Mouse (Mus musculus): Measurements from ENCODE around the gene Acap2. TPM values are rescaled to one million over a fixed set of nuclear protein-coding genes. Genes with fewer than 3 reads are reported as not detected.

Gene Acap2
- polyA plus RNA-seq, 1 experiment = 39.0 TPM

GRCm38 (mm10) chr16:31233167-31233498 is 32.1 kb upstream of the Acap2 start:
- no peak overlapping the region for H3K9ac ChIP-seq (ENCODE audit: low read depth, poor library complexity, severe bottlenecking)
- H3K4me1 ChIP-seq (ENCODE audit: control insufficient read depth, insufficient read depth, low read length) = no peaks in the 10 kb centered on the region
- TF ChIP-seq POLR2A (IDR thresholded peaks at IDR 0.05; ENCODE audit: insufficient read depth, low read length) = no peak
- TF ChIP-seq EP300 (IDR thresholded peaks at IDR 0.05; ENCODE audit: insufficient read depth, low read depth, low read length) = no peak
- TF ChIP-seq CTCF (IDR thresholded peaks at IDR 0.05; ENCODE audit: low read depth, low read length) = no peak
- no peak overlapping the region for H3K4me3 ChIP-seq (ENCODE audit: low read depth, low read length)
- no peaks in the 10 kb centered on the region for H3K9me3 ChIP-seq (replicated peaks; ENCODE audit: control insufficient read depth, insufficient read depth, low read length, poor library complexity, severe bottlenecking)
- no peak overlapping the region for H3K27ac ChIP-seq (ENCODE audit: insufficient read depth, low read length)
- no peaks in the 10 kb centered on the region for H3K27me3 ChIP-seq (ENCODE audit: control insufficient read depth, insufficient read depth, low read length, poor library complexity, severe bottlenecking)
- H3K36me3 ChIP-seq (ENCODE audit: control insufficient read depth, insufficient read depth, low read length, poor library complexity, severe bottlenecking) = no peaks in the 10 kb centered on the region

DNA sequence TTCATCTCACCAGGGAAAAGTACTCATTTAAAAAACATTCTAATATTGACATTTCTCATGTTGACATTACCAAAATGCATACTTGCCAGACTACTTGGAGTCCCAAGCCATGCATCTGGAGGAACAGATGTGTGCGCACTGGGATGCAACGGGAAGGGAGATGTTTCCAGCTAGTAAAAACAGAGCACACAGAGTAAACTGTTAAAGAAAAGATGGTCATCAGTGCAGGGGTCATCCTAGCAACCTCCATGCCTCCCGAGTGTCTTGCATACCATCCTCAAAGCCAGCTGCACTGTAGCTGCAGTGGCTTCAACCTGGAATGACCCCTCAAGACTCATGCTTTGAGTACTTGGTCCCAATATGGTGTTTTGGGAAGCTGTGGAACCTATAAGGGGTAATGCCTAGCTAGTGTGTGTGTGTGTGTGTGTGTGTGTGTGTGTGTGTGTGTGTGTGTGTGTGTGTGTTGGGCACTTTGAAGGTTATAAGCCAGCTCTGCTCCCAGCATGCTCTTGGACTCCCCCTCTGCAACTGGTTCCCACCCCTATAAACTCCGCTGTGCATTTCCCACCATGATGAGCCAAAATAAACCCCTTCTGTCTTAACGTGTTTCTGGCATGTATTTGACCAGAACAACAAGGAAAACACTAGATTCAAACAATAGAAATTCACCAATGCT is 31.6 kb upstream of the Acap2 start:
- no peak overlapping the region for H3K4me3 ChIP-seq (ENCODE audit: low read depth, low read length)
- no peak overlapping the region for H3K9ac ChIP-seq (ENCODE audit: low read depth, poor library complexity, severe bottlenecking)
- no peaks in the 10 kb centered on the region for H3K27me3 ChIP-seq (ENCODE audit: control insufficient read depth, insufficient read depth, low read length, poor library complexity, severe bottlenecking)
- no peaks in the 10 kb centered on the region for H3K9me3 ChIP-seq (replicated peaks; ENCODE audit: control insufficient read depth, insufficient read depth, low read length, poor library complexity, severe bottlenecking)
- H3K36me3 ChIP-seq (ENCODE audit: control insufficient read depth, insufficient read depth, low read length, poor library complexity, severe bottlenecking) = no peaks in the 10 kb centered on the region
- TF ChIP-seq CTCF (IDR thresholded peaks at IDR 0.05; ENCODE audit: low read depth, low read length) (no peak), EP300 (IDR thresholded peaks at IDR 0.05; ENCODE audit: insufficient read depth, low read depth, low read length) (no peak), POLR2A (IDR thresholded peaks at IDR 0.05; ENCODE audit: insufficient read depth, low read length) (no peak)
- H3K27ac ChIP-seq (ENCODE audit: insufficient read depth, low read length) = no peak overlapping the region
- no peaks in the 10 kb centered on the region for H3K4me1 ChIP-seq (ENCODE audit: control insufficient read depth, insufficient read depth, low read length)

- H3K27ac ChIP-seq (ENCODE audit: insufficient read depth, low read length) = no peak overlapping the region
- no peak overlapping the region for H3K9ac ChIP-seq (ENCODE audit: low read depth, poor library complexity, severe bottlenecking)
- TF ChIP-seq POLR2A (IDR thresholded peaks at IDR 0.05; ENCODE audit: insufficient read depth, low read length) = no peak
- no peak for TF ChIP-seq EP300 (IDR thresholded peaks at IDR 0.05; ENCODE audit: insufficient read depth, low read depth, low read length)
- no peak for TF ChIP-seq CTCF (IDR thresholded peaks at IDR 0.05; ENCODE audit: low read depth, low read length)
- H3K36me3 ChIP-seq (ENCODE audit: control insufficient read depth, insufficient read depth, low read length, poor library complexity, severe bottlenecking) = no peaks in the 10 kb centered on the region
- no peaks in the 10 kb centered on the region for H3K27me3 ChIP-seq (ENCODE audit: control insufficient read depth, insufficient read depth, low read length, poor library complexity, severe bottlenecking)
- H3K4me3 ChIP-seq (ENCODE audit: low read depth, low read length) = no peak overlapping the region
- H3K9me3 ChIP-seq (replicated peaks; ENCODE audit: control insufficient read depth, insufficient read depth, low read length, poor library complexity, severe bottlenecking) = no peaks in the 10 kb centered on the region
- H3K4me1 ChIP-seq (ENCODE audit: control insufficient read depth, insufficient read depth, low read length) = no peaks in the 10 kb centered on the region
These were observed 30.5 kb upstream of the Acap2 start for GRCm38 (mm10) chr16:31231591-31231990.

GRCm38 (mm10) chr16:31227746-31228145 is 26.7 kb upstream of the Acap2 start:
- H3K36me3 ChIP-seq (ENCODE audit: control insufficient read depth, insufficient read depth, low read length, poor library complexity, severe bottlenecking) = no peaks in the 10 kb centered on the region
- H3K9me3 ChIP-seq (replicated peaks; ENCODE audit: control insufficient read depth, insufficient read depth, low read length, poor library complexity, severe bottlenecking) = no peaks in the 10 kb centered on the region
- H3K27me3 ChIP-seq (ENCODE audit: control insufficient read depth, insufficient read depth, low read length, poor library complexity, severe bottlenecking) = no peaks in the 10 kb centered on the region
- no peak overlapping the region for H3K9ac ChIP-seq (ENCODE audit: low read depth, poor library complexity, severe bottlenecking)
- no peak overlapping the region for H3K4me3 ChIP-seq (ENCODE audit: low read depth, low read length)
- H3K4me1 ChIP-seq (ENCODE audit: control insufficient read depth, insufficient read depth, low read length) = no peaks in the 10 kb centered on the region
- no peak overlapping the region for H3K27ac ChIP-seq (ENCODE audit: insufficient read depth, low read length)
- TF ChIP-seq POLR2A (IDR thresholded peaks at IDR 0.05; ENCODE audit: insufficient read depth, low read length) = no peak
- no peak for TF ChIP-seq CTCF (IDR thresholded peaks at IDR 0.05; ENCODE audit: low read depth, low read length)
- TF ChIP-seq EP300 (IDR thresholded peaks at IDR 0.05; ENCODE audit: insufficient read depth, low read depth, low read length) = no peak

DNA sequence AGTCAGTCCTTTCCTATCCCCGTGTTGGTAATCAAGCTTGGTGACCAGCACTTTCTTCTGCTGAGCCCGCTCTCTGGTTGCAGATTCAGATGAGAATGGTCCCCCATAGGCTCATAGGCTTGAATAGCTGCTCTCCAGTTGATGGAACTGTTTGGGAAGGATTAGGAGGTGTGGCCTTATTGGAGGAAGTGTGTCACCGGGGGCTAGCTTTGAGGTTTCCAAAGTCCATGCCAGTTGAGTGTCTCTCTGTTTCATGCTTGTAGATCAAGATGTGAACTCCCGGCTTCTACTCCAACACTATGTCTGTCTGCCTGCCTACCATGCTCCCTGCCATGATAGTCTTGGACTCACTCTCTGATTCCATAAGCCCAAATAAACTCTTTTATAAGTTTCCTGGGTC is 14.2 kb upstream of the Acap2 start:
- no peaks in the 10 kb centered on the region for H3K27me3 ChIP-seq (ENCODE audit: control insufficient read depth, insufficient read depth, low read length, poor library complexity, severe bottlenecking)
- H3K36me3 ChIP-seq (ENCODE audit: control insufficient read depth, insufficient read depth, low read length, poor library complexity, severe bottlenecking) = no peaks in the 10 kb centered on the region
- TF ChIP-seq POLR2A (IDR thresholded peaks at IDR 0.05; ENCODE audit: insufficient read depth, low read length) (no peak), CTCF (IDR thresholded peaks at IDR 0.05; ENCODE audit: low read depth, low read length) (no peak), EP300 (IDR thresholded peaks at IDR 0.05; ENCODE audit: insufficient read depth, low read depth, low read length) (no peak)
- H3K4me3 ChIP-seq (ENCODE audit: low read depth, low read length) = no peak overlapping the region
- no peak overlapping the region for H3K27ac ChIP-seq (ENCODE audit: insufficient read depth, low read length)
- no peaks in the 10 kb centered on the region; the same call in none of the 2 replicates for H3K9me3 ChIP-seq (replicated peaks; ENCODE audit: control insufficient read depth, insufficient read depth, low read length, poor library complexity, severe bottlenecking)
- no peaks in the 10 kb centered on the region for H3K4me1 ChIP-seq (ENCODE audit: control insufficient read depth, insufficient read depth, low read length)
- no peak overlapping the region for H3K9ac ChIP-seq (ENCODE audit: low read depth, poor library complexity, severe bottlenecking)

GRCm38 (mm10) chr16:31213463-31213862 is 12.4 kb upstream of the Acap2 start:
- no peak overlapping the region for H3K4me3 ChIP-seq (ENCODE audit: low read depth, low read length)
- no peaks in the 10 kb centered on the region for H3K9me3 ChIP-seq (replicated peaks; ENCODE audit: control insufficient read depth, insufficient read depth, low read length, poor library complexity, severe bottlenecking)
- H3K27me3 ChIP-seq (ENCODE audit: control insufficient read depth, insufficient read depth, low read length, poor library complexity, severe bottlenecking) = no peaks in the 10 kb centered on the region
- TF ChIP-seq EP300 (IDR thresholded peaks at IDR 0.05; ENCODE audit: insufficient read depth, low read depth, low read length) = no peak
- TF ChIP-seq CTCF (IDR thresholded peaks at IDR 0.05; ENCODE audit: low read depth, low read length) = no peak
- TF ChIP-seq POLR2A (IDR thresholded peaks at IDR 0.05; ENCODE audit: insufficient read depth, low read length) = no peak
- H3K36me3 ChIP-seq (ENCODE audit: control insufficient read depth, insufficient read depth, low read length, poor library complexity, severe bottlenecking) = no peaks in the 10 kb centered on the region
- H3K4me1 ChIP-seq (ENCODE audit: control insufficient read depth, insufficient read depth, low read length) = no peaks in the 10 kb centered on the region
- H3K9ac ChIP-seq (ENCODE audit: low read depth, poor library complexity, severe bottlenecking) = no peak overlapping the region
- no peak overlapping the region for H3K27ac ChIP-seq (ENCODE audit: insufficient read depth, low read length)
